Mouse (Mus musculus) MEL (cell line): ENCODE measurements at regions not wholly inside any gene's neighbourhood (a gene's known extent, or its start where the extent isn't known, plus 50 kb on each side); places are given as distances from the start of the nearest gene placed in this dataset.

ENCODE experiments used
- DNase-seq: peaks from one replicate; pipeline ENCODE4 v3.0.0; 2011; ENCODE audit warnings: low read depth, low spot score
- H3K27ac ChIP-seq: 2 replicates; pipeline ENCODE4 v1.5.1; 2012; ENCODE audit warnings: low read depth, mild to moderate bottlenecking, control low read depth, low read length, moderate library complexity; ENCODE audit not compliant: control insufficient read depth
- H3K27me3 ChIP-seq, 2 experiments: fragments of 150-350 bp in 1 of 2; sonication (generic) in 1 of 2; 2 replicates each; pipeline ENCODE4 v1.6.1; 2012; ENCODE audit warnings: low read length in 2 of 2, mild to moderate bottlenecking in 2 of 2, improper control_type of control experiment in 1 of 2, moderate library complexity in 1 of 2; ENCODE audit not compliant: insufficient read depth in 2 of 2, control insufficient read depth in 1 of 2
- H3K36me3 ChIP-seq, 2 experiments: 2 replicates each; pipeline ENCODE4 v1.6.1; 2012 to 2014; ENCODE audit warnings: low read length in 2 of 2, improper control_type of control experiment in 1 of 2, inconsistent platforms in 1 of 2, mild to moderate bottlenecking in 1 of 2; ENCODE audit not compliant: insufficient read depth in 2 of 2, control insufficient read depth in 1 of 2
- H3K4me1 ChIP-seq, 2 experiments: fragments of 150-350 bp in 1 of 2; sonication (generic) in 1 of 2; 2 replicates each; pipeline ENCODE4 v1.6.1; 2012; ENCODE audit warnings: low read length in 2 of 2, improper control_type of control experiment in 1 of 2, mild to moderate bottlenecking in 1 of 2; ENCODE audit not compliant: insufficient read depth in 2 of 2, control insufficient read depth in 1 of 2
- H3K4me3 ChIP-seq, 2 experiments: fragments of 150-350 bp in 1 of 2; sonication (generic) in 1 of 2; 2 replicates each; pipeline ENCODE4 v1.5.1; 2012; ENCODE audit warnings: low read depth in 2 of 2, low read length in 2 of 2, mild to moderate bottlenecking in 2 of 2, moderate library complexity in 2 of 2, control low read depth in 1 of 2, improper control_type of control experiment in 1 of 2; ENCODE audit not compliant: control insufficient read depth in 1 of 2, insufficient read depth in 1 of 2
- H3K79me2 ChIP-seq: 2 replicates; pipeline ENCODE4 v1.6.1; 2012; ENCODE audit warnings: mild to moderate bottlenecking, low read length, moderate library complexity; ENCODE audit not compliant: control insufficient read depth, poor library complexity, insufficient read depth
- H3K9ac ChIP-seq: 2 replicates; pipeline ENCODE4 v1.6.1; 2012; ENCODE audit warnings: low read depth, mild to moderate bottlenecking, control low read depth, low read length, moderate library complexity; ENCODE audit not compliant: control insufficient read depth, poor library complexity, severe bottlenecking
- H3K9me3 ChIP-seq: fragments of 150-350 bp; sonication (generic); replicated peaks from 2 replicates; pipeline ENCODE4 v1.6.1; 2012; ENCODE audit warnings: mild to moderate bottlenecking, low read length, improper control_type of control experiment, moderate library complexity; ENCODE audit not compliant: insufficient read depth
- CHD2 ChIP-seq: IDR thresholded peaks from 2 replicates; pipeline ENCODE4 v1.6.1; 2011; ENCODE audit warnings: low read length, improper control_type of control experiment
- CTCF ChIP-seq, 3 experiments: IDR thresholded peaks in 2 of 3; conservative IDR thresholded peaks in 1 of 3; 2 replicates each; pipeline ENCODE4 v1.5.1; 2011 to 2012; ENCODE audit warnings: low read length in 3 of 3, low read depth in 2 of 3, mild to moderate bottlenecking in 2 of 3, improper control_type of control experiment in 1 of 3, inconsistent platforms in 1 of 3, mixed read lengths in 1 of 3, moderate library complexity in 1 of 3; ENCODE audit not compliant: control insufficient read depth in 1 of 3, insufficient read depth in 1 of 3, poor library complexity in 1 of 3, severe bottlenecking in 1 of 3
- ELF1 ChIP-seq: IDR thresholded peaks from 2 replicates; pipeline ENCODE4 v1.6.1; 2014; ENCODE audit warnings: low read depth, mild to moderate bottlenecking, inconsistent platforms, low read length, improper control_type of control experiment, moderate library complexity
- EP300 ChIP-seq, 2 experiments: IDR thresholded peaks; 2 replicates each; pipeline ENCODE4 v1.6.1; 2011; ENCODE audit warnings: improper control_type of control experiment in 2 of 2, low read length in 2 of 2, low read depth in 1 of 2, mild to moderate bottlenecking in 1 of 2
- GABPA ChIP-seq: IDR thresholded peaks from 2 replicates; pipeline ENCODE4 v1.6.1; 2012; ENCODE audit warnings: low read depth, mild to moderate bottlenecking, inconsistent platforms, low read length, improper control_type of control experiment, moderate library complexity
- GATA1 ChIP-seq: IDR thresholded peaks from 2 replicates; pipeline ENCODE4 v1.6.1; 2011; ENCODE audit warnings: low read depth, low read length, improper control_type of control experiment
- HCFC1 ChIP-seq: IDR thresholded peaks from 2 replicates; pipeline ENCODE4 v1.6.1; 2012; ENCODE audit warnings: low read depth, mild to moderate bottlenecking, inconsistent platforms, low read length, improper control_type of control experiment, moderate library complexity
- JUND ChIP-seq: IDR thresholded peaks from 2 replicates; pipeline ENCODE4 v1.6.1; 2011; ENCODE audit warnings: low read depth, mild to moderate bottlenecking, improper control_type of control experiment, low read length
- MAFK ChIP-seq: IDR thresholded peaks from 2 replicates; pipeline ENCODE4 v1.6.1; 2011; ENCODE audit warnings: low read depth, mild to moderate bottlenecking, low read length, improper control_type of control experiment, borderline replicate concordance
- MAX ChIP-seq: IDR thresholded peaks from 2 replicates; pipeline ENCODE4 v1.6.1; 2011; ENCODE audit warnings: low read length, improper control_type of control experiment
- MAZ ChIP-seq: IDR thresholded peaks from 2 replicates; pipeline ENCODE4 v1.6.1; 2012; ENCODE audit warnings: low read depth, mild to moderate bottlenecking, inconsistent platforms, low read length, improper control_type of control experiment
- MYB ChIP-seq: IDR thresholded peaks from 2 replicates; pipeline ENCODE4 v1.6.1; 2011; ENCODE audit warnings: mild to moderate bottlenecking, low read depth, low read length, improper control_type of control experiment
- POLR2A ChIP-seq, 2 experiments: IDR thresholded peaks; 2 replicates each; pipeline ENCODE4 v1.6.1; 2011 to 2012; ENCODE audit warnings: low read length in 2 of 2, mild to moderate bottlenecking in 2 of 2, control low read depth in 1 of 2, improper control_type of control experiment in 1 of 2, low read depth in 1 of 2, moderate library complexity in 1 of 2; ENCODE audit not compliant: control insufficient read depth in 1 of 2, insufficient read depth in 1 of 2, poor library complexity in 1 of 2
- RAD21 ChIP-seq: IDR thresholded peaks from 2 replicates; pipeline ENCODE4 v1.6.1; 2011; ENCODE audit warnings: mild to moderate bottlenecking, low read depth, low read length, improper control_type of control experiment
- SMC3 ChIP-seq: IDR thresholded peaks from 2 replicates; pipeline ENCODE4 v1.6.1; 2011; ENCODE audit warnings: low read depth, low read length, improper control_type of control experiment
- TAL1 ChIP-seq: IDR thresholded peaks from 2 replicates; pipeline ENCODE4 v1.6.1; 2012; ENCODE audit warnings: mild to moderate bottlenecking, inconsistent platforms, low read length, moderate library complexity, mixed read lengths
- TBP ChIP-seq: IDR thresholded peaks from 2 replicates; pipeline ENCODE4 v1.8.0; 2011; ENCODE audit warnings: low read depth, low read length, improper control_type of control experiment
- TCF12 ChIP-seq: IDR thresholded peaks from 2 replicates; pipeline ENCODE4 v1.6.1; 2014; ENCODE audit warnings: low read depth, mild to moderate bottlenecking, inconsistent platforms, low read length, improper control_type of control experiment, moderate library complexity
- USF1 ChIP-seq: IDR thresholded peaks from 2 replicates; pipeline ENCODE4 v1.6.1; 2014; ENCODE audit warnings: low read depth, mild to moderate bottlenecking, inconsistent platforms, low read length, improper control_type of control experiment, moderate library complexity
- USF2 ChIP-seq, 2 experiments: IDR thresholded peaks; 2 replicates each; pipeline ENCODE4 v1.6.1; 2011 to 2012; ENCODE audit warnings: improper control_type of control experiment in 2 of 2, low read length in 2 of 2, borderline replicate concordance in 1 of 2, inconsistent platforms in 1 of 2, low read depth in 1 of 2, mild to moderate bottlenecking in 1 of 2; ENCODE audit not compliant: insufficient read depth in 1 of 2
- ZKSCAN1 ChIP-seq: IDR thresholded peaks from 2 replicates; pipeline ENCODE4 v1.6.1; 2012; ENCODE audit warnings: low read depth, mild to moderate bottlenecking, inconsistent platforms, low read length, improper control_type of control experiment, moderate library complexity
- ZMIZ1 ChIP-seq: IDR thresholded peaks from 2 replicates; pipeline ENCODE4 v1.6.1; 2012; ENCODE audit warnings: low read depth, mild to moderate bottlenecking, inconsistent platforms, low read length, improper control_type of control experiment, moderate library complexity
- ZNF384 ChIP-seq: IDR thresholded peaks from 2 replicates; pipeline ENCODE4 v1.6.1; 2012; ENCODE audit warnings: low read depth, mild to moderate bottlenecking, inconsistent platforms, low read length, improper control_type of control experiment

DNA sequence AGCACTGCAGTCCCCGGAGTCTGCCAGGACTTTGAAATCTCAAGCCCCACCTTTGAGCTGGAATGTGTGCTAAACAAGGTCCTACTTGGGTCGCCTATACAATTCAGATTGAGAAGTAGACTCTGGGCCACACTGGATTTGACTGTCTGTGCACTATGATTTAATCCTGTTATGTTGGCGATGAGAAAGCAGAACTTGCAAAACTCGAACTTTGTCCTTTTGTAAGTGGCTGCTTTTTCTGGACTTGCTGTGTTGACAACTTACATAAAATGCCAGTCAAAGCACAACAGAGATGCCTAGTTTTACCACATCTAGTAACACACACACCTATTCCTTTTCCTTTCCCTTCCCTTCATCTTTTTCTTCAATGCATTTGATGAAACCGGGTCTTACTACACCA is 142.7 kb upstream of the Habp2 start:
- Histone ChIP-seq H3K9me3 (no peaks in the 10 kb centered on the region), H3K36me3 (no peaks in the 10 kb centered on the region), H3K79me2 (no peaks in the 10 kb centered on the region), H3K4me3 (no peak overlapping the region), H3K4me1 (no peaks in the 10 kb centered on the region), H3K27me3 (peaks cover 0 to 3% of the 10 kb centered on the region in 2 experiments; a peak in 3 of 4 replicates), H3K27ac (no peak overlapping the region), H3K9ac (no peak overlapping the region)
- TF ChIP-seq CHD2, result no peak
- TF ChIP-seq EP300 (IDR thresholded peaks at IDR 0.05; ENCODE audit: low read depth in 1 of 2, low read length in 2 of 2), result no peak
- no peak for TF ChIP-seq GABPA
- TF ChIP-seq MAFK, result no peak
- no peak for TF ChIP-seq GATA1
- no peak for TF ChIP-seq TAL1
- no peak for TF ChIP-seq MYB
- no peak for TF ChIP-seq ZMIZ1
- no peak for TF ChIP-seq CTCF (IDR thresholded peaks at IDR 0.05 in 2 of 3, conservative IDR thresholded peaks at IDR 0.05 in 1 of 3; ENCODE audit: control insufficient read depth in 1 of 3, insufficient read depth in 1 of 3, low read depth in 2 of 3, low read length in 3 of 3, poor library complexity in 1 of 3, severe bottlenecking in 1 of 3)
- no peak for TF ChIP-seq USF2 (IDR thresholded peaks at IDR 0.05; ENCODE audit: borderline replicate concordance in 1 of 2, insufficient read depth in 1 of 2, low read depth in 1 of 2, low read length in 2 of 2)
- no peak for TF ChIP-seq HCFC1
- no peak for TF ChIP-seq JUND
- no peak for TF ChIP-seq ELF1
- TF ChIP-seq ZKSCAN1, result no peak
- TF ChIP-seq MAZ, result no peak
- no peak for TF ChIP-seq SMC3
- TF ChIP-seq USF1, result no peak
- no peak for TF ChIP-seq ZNF384
- no peak for TF ChIP-seq TCF12
- no peak for DNase-seq

DNA sequence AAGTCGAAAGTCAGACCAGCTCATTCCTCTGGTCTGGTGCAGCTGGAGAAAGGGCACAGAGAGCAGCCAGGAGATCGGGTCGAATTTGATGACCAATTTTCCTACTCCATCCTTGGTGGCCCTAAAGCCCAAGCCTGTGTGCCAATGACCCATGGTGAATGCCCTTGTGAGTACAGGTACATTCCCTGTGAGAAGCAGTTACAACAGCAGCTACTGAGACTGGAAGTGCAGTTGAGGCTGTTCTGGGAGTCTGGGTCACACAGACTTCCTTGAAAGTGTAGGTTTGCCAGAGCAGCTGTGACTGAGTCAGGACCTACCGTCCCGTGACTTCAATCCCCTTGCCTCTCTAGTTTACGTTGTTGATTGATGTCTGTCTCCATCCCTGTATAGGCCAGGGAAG is 129.8 kb upstream of the Habp2 start:
- no peak for TF ChIP-seq MAX
- TF ChIP-seq TBP, result no peak
- TF ChIP-seq POLR2A (IDR thresholded peaks at IDR 0.05; ENCODE audit: control insufficient read depth in 1 of 2, insufficient read depth in 1 of 2, low read depth in 1 of 2, low read length in 2 of 2, poor library complexity in 1 of 2), result no peak
- TF ChIP-seq RAD21, result no peak
- no peak for TF ChIP-seq ZMIZ1
- Histone ChIP-seq H3K27ac (no peak overlapping the region), H3K79me2 (no peaks in the 10 kb centered on the region), H3K36me3 (no peaks in the 10 kb centered on the region), H3K9me3 (no peaks in the 10 kb centered on the region), H3K4me1 (no peaks in the 10 kb centered on the region), H3K9ac (no peak overlapping the region), H3K4me3 (no peak overlapping the region), H3K27me3 (peaks cover 3% of the 10 kb centered on the region in 2 experiments; a peak in 1 of 4 replicates)
- DNase-seq, result no peak
